Mouse (Mus musculus) MEL (cell line): ENCODE results near the gene Rarb. TPM values are rescaled to one million over a fixed set of nuclear protein-coding genes. Genes with fewer than 3 reads are reported as not detected.

ENCODE experiments used
- DNase-seq: peaks from one replicate; pipeline ENCODE4 v3.0.0; 2011; ENCODE audit warnings: low read depth, low spot score
- H3K27ac ChIP-seq: 2 replicates; pipeline ENCODE4 v1.5.1; 2012; ENCODE audit warnings: low read depth, mild to moderate bottlenecking, control low read depth, low read length, moderate library complexity; ENCODE audit not compliant: control insufficient read depth
- H3K27me3 ChIP-seq, 2 experiments: fragments of 150-350 bp in 1 of 2; sonication (generic) in 1 of 2; 2 replicates each; pipeline ENCODE4 v1.6.1; 2012; ENCODE audit warnings: low read length in 2 of 2, mild to moderate bottlenecking in 2 of 2, improper control_type of control experiment in 1 of 2, moderate library complexity in 1 of 2; ENCODE audit not compliant: insufficient read depth in 2 of 2, control insufficient read depth in 1 of 2
- H3K36me3 ChIP-seq, 2 experiments: 2 replicates each; pipeline ENCODE4 v1.6.1; 2012 to 2014; ENCODE audit warnings: low read length in 2 of 2, improper control_type of control experiment in 1 of 2, inconsistent platforms in 1 of 2, mild to moderate bottlenecking in 1 of 2; ENCODE audit not compliant: insufficient read depth in 2 of 2, control insufficient read depth in 1 of 2
- H3K4me1 ChIP-seq, 2 experiments: fragments of 150-350 bp in 1 of 2; sonication (generic) in 1 of 2; 2 replicates each; pipeline ENCODE4 v1.6.1; 2012; ENCODE audit warnings: low read length in 2 of 2, improper control_type of control experiment in 1 of 2, mild to moderate bottlenecking in 1 of 2; ENCODE audit not compliant: insufficient read depth in 2 of 2, control insufficient read depth in 1 of 2
- H3K4me3 ChIP-seq, 2 experiments: fragments of 150-350 bp in 1 of 2; sonication (generic) in 1 of 2; 2 replicates each; pipeline ENCODE4 v1.5.1; 2012; ENCODE audit warnings: low read depth in 2 of 2, low read length in 2 of 2, mild to moderate bottlenecking in 2 of 2, moderate library complexity in 2 of 2, control low read depth in 1 of 2, improper control_type of control experiment in 1 of 2; ENCODE audit not compliant: control insufficient read depth in 1 of 2, insufficient read depth in 1 of 2
- H3K79me2 ChIP-seq: 2 replicates; pipeline ENCODE4 v1.6.1; 2012; ENCODE audit warnings: mild to moderate bottlenecking, low read length, moderate library complexity; ENCODE audit not compliant: control insufficient read depth, poor library complexity, insufficient read depth
- H3K9ac ChIP-seq: 2 replicates; pipeline ENCODE4 v1.6.1; 2012; ENCODE audit warnings: low read depth, mild to moderate bottlenecking, control low read depth, low read length, moderate library complexity; ENCODE audit not compliant: control insufficient read depth, poor library complexity, severe bottlenecking
- H3K9me3 ChIP-seq: fragments of 150-350 bp; sonication (generic); replicated peaks from 2 replicates; pipeline ENCODE4 v1.6.1; 2012; ENCODE audit warnings: mild to moderate bottlenecking, low read length, improper control_type of control experiment, moderate library complexity; ENCODE audit not compliant: insufficient read depth
- CHD1 ChIP-seq: IDR thresholded peaks from 2 replicates; pipeline ENCODE4 v1.6.1; 2012; ENCODE audit warnings: low read depth, mild to moderate bottlenecking, inconsistent platforms, low read length, improper control_type of control experiment
- CHD2 ChIP-seq: IDR thresholded peaks from 2 replicates; pipeline ENCODE4 v1.6.1; 2011; ENCODE audit warnings: low read length, improper control_type of control experiment
- E2F4 ChIP-seq: IDR thresholded peaks from 2 replicates; pipeline ENCODE4 v1.6.1; 2011; ENCODE audit warnings: low read depth, low read length, improper control_type of control experiment, borderline replicate concordance
- ELF1 ChIP-seq: IDR thresholded peaks from 2 replicates; pipeline ENCODE4 v1.6.1; 2014; ENCODE audit warnings: low read depth, mild to moderate bottlenecking, inconsistent platforms, low read length, improper control_type of control experiment, moderate library complexity
- GABPA ChIP-seq: IDR thresholded peaks from 2 replicates; pipeline ENCODE4 v1.6.1; 2012; ENCODE audit warnings: low read depth, mild to moderate bottlenecking, inconsistent platforms, low read length, improper control_type of control experiment, moderate library complexity
- GATA1 ChIP-seq: IDR thresholded peaks from 2 replicates; pipeline ENCODE4 v1.6.1; 2011; ENCODE audit warnings: low read depth, low read length, improper control_type of control experiment
- HCFC1 ChIP-seq: IDR thresholded peaks from 2 replicates; pipeline ENCODE4 v1.6.1; 2012; ENCODE audit warnings: low read depth, mild to moderate bottlenecking, inconsistent platforms, low read length, improper control_type of control experiment, moderate library complexity
- JUND ChIP-seq: IDR thresholded peaks from 2 replicates; pipeline ENCODE4 v1.6.1; 2011; ENCODE audit warnings: low read depth, mild to moderate bottlenecking, improper control_type of control experiment, low read length
- KAT2A ChIP-seq: conservative IDR thresholded peaks from 2 replicates; pipeline ENCODE4 v1.6.1; 2012; ENCODE audit warnings: low read depth, low read length, improper control_type of control experiment, inconsistent platforms
- MXI1 ChIP-seq: IDR thresholded peaks from 2 replicates; pipeline ENCODE4 v1.6.1; 2011; ENCODE audit warnings: mild to moderate bottlenecking, low read depth, low read length, improper control_type of control experiment
- NELFE ChIP-seq: IDR thresholded peaks from 2 replicates; pipeline ENCODE4 v1.6.1; 2011; ENCODE audit warnings: low read depth, low read length, improper control_type of control experiment
- NRF1 ChIP-seq: IDR thresholded peaks from 2 replicates; pipeline ENCODE4 v1.6.1; 2014; ENCODE audit warnings: low read depth, mild to moderate bottlenecking, inconsistent platforms, low read length, improper control_type of control experiment, moderate library complexity; ENCODE audit not compliant: poor library complexity, insufficient read depth, severe bottlenecking
- POLR2AphosphoS2 ChIP-seq: IDR thresholded peaks from 2 replicates; pipeline ENCODE4 v1.6.1; 2011; ENCODE audit warnings: low read length, improper control_type of control experiment
- POLR2AphosphoS5 ChIP-seq: IDR thresholded peaks from 2 replicates; pipeline ENCODE4 v1.6.1; 2012; ENCODE audit warnings: low read depth, borderline replicate concordance, mild to moderate bottlenecking, inconsistent platforms, low read length, moderate library complexity, mixed read lengths
- SMC3 ChIP-seq: IDR thresholded peaks from 2 replicates; pipeline ENCODE4 v1.6.1; 2011; ENCODE audit warnings: low read depth, low read length, improper control_type of control experiment
- TAL1 ChIP-seq: IDR thresholded peaks from 2 replicates; pipeline ENCODE4 v1.6.1; 2012; ENCODE audit warnings: mild to moderate bottlenecking, inconsistent platforms, low read length, moderate library complexity, mixed read lengths
- TBP ChIP-seq: IDR thresholded peaks from 2 replicates; pipeline ENCODE4 v1.8.0; 2011; ENCODE audit warnings: low read depth, low read length, improper control_type of control experiment
- TCF12 ChIP-seq: IDR thresholded peaks from 2 replicates; pipeline ENCODE4 v1.6.1; 2014; ENCODE audit warnings: low read depth, mild to moderate bottlenecking, inconsistent platforms, low read length, improper control_type of control experiment, moderate library complexity
- USF2 ChIP-seq, 2 experiments: IDR thresholded peaks; 2 replicates each; pipeline ENCODE4 v1.6.1; 2011 to 2012; ENCODE audit warnings: improper control_type of control experiment in 2 of 2, low read length in 2 of 2, borderline replicate concordance in 1 of 2, inconsistent platforms in 1 of 2, low read depth in 1 of 2, mild to moderate bottlenecking in 1 of 2; ENCODE audit not compliant: insufficient read depth in 1 of 2
- polyA plus RNA-seq, 2 experiments: library from polyadenylated mRNA; stranded (reverse) in 1 of 2; unstranded in 1 of 2; fragments of >175 nt in 1 of 2; fragments of >200 nt in 1 of 2; gene quantifications; 2 replicates each; pipeline versions ENCODE4 v1.2.1 to v1.2.4; 2012; ENCODE audit warnings: low replicate concordance in 2 of 2, low read depth in 1 of 2; ENCODE audit not compliant: insufficient read length in 2 of 2, insufficient read depth in 1 of 2, missing spikeins in 1 of 2
- total RNA-seq: library from RNA; depleted of rRNA; stranded (reverse); fragments of 300-350 nt; gene quantifications from 2 replicates; pipeline ENCODE4 v1.2.3, GENCODE M21; 2012; rRNA removed

Rarb gene
- total RNA-seq (not detected in 2 replicates), polyA plus RNA-seq (not detected)

GRCm38 (mm10) chr14:16818602-16819250 is at the start of gene Rarb:
Rarb (minus strand) TSS chr14:16819156.
- Histone ChIP-seq H3K9me3 (no peaks in the 10 kb centered on the region), H3K79me2 (no peaks in the 10 kb centered on the region), H3K27ac (no peak within 1 kb of the TSS), H3K36me3 (no peaks in the 10 kb centered on the region), H3K27me3 (no peaks in the 10 kb centered on the region), H3K4me1 (no peaks in the 10 kb centered on the region), H3K4me3 (no peak within 1 kb of the TSS), H3K9ac (no peak within 1 kb of the TSS)
- TF ChIP-seq CHD2 (no peak), GABPA (no peak), HCFC1 (no peak), NRF1 (no peak), KAT2A (no peak), POLR2AphosphoS5 (no peak), MXI1 (no peak), E2F4 (no peak), NELFE (no peak), GATA1 (no peak)
- DNase-seq, result no peak

DNA sequence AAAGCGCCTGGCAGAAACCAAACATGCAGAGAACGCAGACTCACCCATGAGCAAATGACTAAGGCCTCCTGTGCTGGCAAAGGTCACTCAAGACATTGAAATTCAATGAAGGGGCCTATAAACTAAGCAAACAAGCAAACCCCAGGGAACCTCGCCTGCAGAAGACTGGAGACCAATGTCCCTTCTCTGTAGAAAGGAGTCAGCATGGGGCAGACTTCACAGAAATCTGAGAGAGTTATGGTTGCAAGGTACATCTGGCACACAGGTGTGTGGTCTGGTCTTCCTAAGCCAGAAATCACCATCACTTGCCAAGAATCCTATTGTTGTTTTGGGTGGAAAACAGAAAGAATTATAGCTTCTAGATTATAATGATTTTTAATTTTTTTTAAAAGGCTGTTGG is 23.1 kb upstream of the Rarb start:
- Histone ChIP-seq H3K9ac (no peak overlapping the region), H3K27ac (no peak overlapping the region)
- TF ChIP-seq SMC3 (no peak), USF2 (IDR thresholded peaks at IDR 0.05; ENCODE audit: borderline replicate concordance in 1 of 2, insufficient read depth in 1 of 2, low read depth in 1 of 2, low read length in 2 of 2) (no peak), MXI1 (no peak), NELFE (no peak), TCF12 (no peak), CHD1 (no peak), JUND (no peak), TBP (no peak), POLR2AphosphoS2 (no peak), TAL1 (no peak), ELF1 (no peak)
- TF ChIP-seq, all 39 proteins: peak for 0
- Histone ChIP-seq H3K79me2 (no peaks in the 10 kb centered on the region), H3K9me3 (no peaks in the 10 kb centered on the region), H3K27me3 (no peaks in the 10 kb centered on the region), H3K4me1 (no peaks in the 10 kb centered on the region), H3K4me3 (no peak overlapping the region), H3K36me3 (no peaks in the 10 kb centered on the region)
- DNase-seq, result no peak
